Mouse (Mus musculus) midbrain, postnatal 0 days (tissue): ENCODE results near the gene AL732309.1. TPM values are rescaled to one million over a fixed set of nuclear protein-coding genes. Genes with fewer than 3 reads are reported as not detected.
A peak's percentile ranks its signal among the peaks of the same experiment; 100 is the strongest.

Experiments used
- ATAC-seq: fragments of 200-750 bp; cut with Nextera tagmentation; 2 replicates; pipeline ENCODE4 v1.8.0; 2017; ENCODE audit warnings: moderate number of reproducible peaks, mild to moderate bottlenecking, moderate TSS enrichment, moderate library complexity; ENCODE audit not compliant: low FRiP score
- DNase-seq: peaks from one replicate; pipeline ENCODE4 v3.0.0-alpha.2; 2015; ENCODE audit warnings: low spot score
- H3K27ac ChIP-seq: fragments of 300-500 bp; sonication (generic); 2 replicates; pipeline ENCODE4 v1.5.1; 2014; ENCODE audit warnings: low read depth, mild to moderate bottlenecking, low read length, mixed read lengths
- H3K27me3 ChIP-seq: fragments of 300-500 bp; sonication (generic); 2 replicates; pipeline ENCODE4 v1.6.1; 2014; ENCODE audit warnings: low read length, control low read depth, mixed read lengths; ENCODE audit not compliant: insufficient read depth
- H3K36me3 ChIP-seq: fragments of 300-500 bp; sonication (generic); 2 replicates; pipeline ENCODE4 v1.6.1; 2014; ENCODE audit warnings: low read length, control low read depth, mixed read lengths; ENCODE audit not compliant: insufficient read depth
- H3K4me1 ChIP-seq: fragments of 300-500 bp; sonication (generic); 2 replicates; pipeline ENCODE4 v1.6.1; 2014; ENCODE audit warnings: mild to moderate bottlenecking, control low read depth, antibody characterized with exemption, low read length, mixed read lengths; ENCODE audit not compliant: insufficient read depth
- H3K4me2 ChIP-seq: fragments of 300-500 bp; sonication (generic); 2 replicates; pipeline ENCODE4 v1.6.1; 2014; ENCODE audit warnings: low read depth, mild to moderate bottlenecking, low read length, mixed read lengths; ENCODE audit not compliant: poor library complexity, severe bottlenecking
- H3K4me3 ChIP-seq: fragments of 300-500 bp; sonication (generic); 2 replicates; pipeline ENCODE4 v1.5.1; 2014; ENCODE audit warnings: low read depth, mild to moderate bottlenecking, low read length, moderate library complexity
- H3K9ac ChIP-seq: fragments of 300-500 bp; sonication (generic); replicated peaks from 2 replicates; pipeline ENCODE4 v1.6.1; 2014; ENCODE audit warnings: mild to moderate bottlenecking, low read length, moderate library complexity, mixed read lengths; ENCODE audit not compliant: poor library complexity, severe bottlenecking
- H3K9me3 ChIP-seq: fragments of 300-500 bp; sonication (generic); 2 replicates; pipeline ENCODE4 v1.6.1; 2016; ENCODE audit warnings: low read length, control low read depth
- CTCF ChIP-seq: IDR thresholded peaks from 2 replicates; pipeline ENCODE4 v1.5.1; 2016; ENCODE audit warnings: antibody characterized with exemption, mild to moderate bottlenecking
- WGBS: fragments of 180-500 bp; shearing (Covaris S2); extraction: QIAGEN DNeasy Blood & Tissue Kit; methylation state at CpG from one replicate; pipeline ENCODE4 v1.1.7; 2014; 5-methylcytosine and 5-hydroxymethylcytosine counted together
- polyA plus RNA-seq: library from polyadenylated mRNA; unstranded; fragments of >200 nt; fragmentation: Nextera tagmentation; extraction: Ambion mirVana; gene quantifications from 2 replicates; pipeline ENCODE4 v1.2.1, GENCODE M21; 2015
- total RNA-seq: library from RNA; depleted of rRNA; stranded (reverse); fragments of >200 nt; gene quantifications from 2 replicates; pipeline ENCODE4 v1.2.3, GENCODE M21; 2014

AL732309.1 gene
- total and polyA plus RNA-seq, 2 experiments from 2014 or later = 3.0 to 7.3 TPM

- H3K27me3 ChIP-seq = no peaks in the 10 kb centered on the region
- ATAC-seq = no peak
These were observed 22.2 kb downstream of the AL732309.1 start, which contains the start of gene Tubb4b for GRCm38 (mm10) chr2:25224492-25224765. Gene Tubb4b, minus strand, starts transcription at chr2:25224702.

GRCm38 (mm10) chr2:25223681-25224491 is 22.8 kb downstream of the AL732309.1 start:
- Histone ChIP-seq H3K4me2 (peak overlapping the region; percentile 86), H3K27ac (peak overlapping the region; percentile 85), H3K9me3 (no peaks in the 10 kb centered on the region), H3K9ac (peak overlapping the region; percentile 89), H3K27me3 (no peaks in the 10 kb centered on the region), H3K4me1 (peaks cover 6% of the 10 kb centered on the region; the same call in 1 of the 2 replicates), H3K36me3 (peaks cover 6% of the 10 kb centered on the region; the same call in 1 of the 2 replicates), H3K4me3 (peak overlapping the region; percentile 85)
- 2% methylated on average over 51 of the region's 53 CpGs for WGBS
- ATAC-seq (peak; percentile 6; the same call in 1 of the 2 replicates), DNase-seq (peak; percentile 52)
- no peak for TF ChIP-seq CTCF

More at GRCm38 (mm10) chr2:25224492-25224765, 22.2 kb downstream of the AL732309.1 start, which contains the start of gene Tubb4b:
- Histone ChIP-seq H3K27ac (peak within 1 kb of the TSS; percentile 87), H3K9ac (peak within 1 kb of the TSS; percentile 89), H3K36me3 (peaks cover 6% of the 10 kb centered on the region; the same call in 1 of the 2 replicates), H3K4me2 (peak within 1 kb of the TSS; percentile 86), H3K4me1 (peaks cover 6% of the 10 kb centered on the region; the same call in 1 of the 2 replicates), H3K9me3 (no peaks in the 10 kb centered on the region), H3K4me3 (peak within 1 kb of the TSS; percentile 85)
- DNase-seq = no peak
- WGBS = 0% methylated on average over 17 of the region's 17 CpGs
- TF ChIP-seq CTCF = peak; percentile 49

GRCm38 (mm10) chr2:25221331-25221772 is 25.3 kb downstream of the AL732309.1 start:
- no peak for TF ChIP-seq CTCF
- Histone ChIP-seq H3K4me3 (no peak overlapping the region), H3K4me1 (peaks cover 6% of the 10 kb centered on the region; the same call in 1 of the 2 replicates), H3K9ac (no peak overlapping the region), H3K36me3 (peaks cover 6% of the 10 kb centered on the region; the same call in 1 of the 2 replicates), H3K27ac (no peak overlapping the region), H3K9me3 (no peaks in the 10 kb centered on the region), H3K27me3 (no peaks in the 10 kb centered on the region), H3K4me2 (no peak overlapping the region)
- ATAC-seq = no peak
- WGBS = 72% methylated on average over 5 of the region's 5 CpGs
- no peak for DNase-seq

- Histone ChIP-seq H3K9me3 (no peaks in the 10 kb centered on the region), H3K27me3 (no peaks in the 10 kb centered on the region), H3K27ac (no peak within 1 kb of the TSS), H3K4me1 (peaks cover 3% of the 10 kb centered on the region; the same call in 1 of the 2 replicates), H3K4me2 (no peak within 1 kb of the TSS), H3K36me3 (peaks cover 6% of the 10 kb centered on the region; the same call in 1 of the 2 replicates), H3K4me3 (no peak within 1 kb of the TSS), H3K9ac (no peak within 1 kb of the TSS)
- TF ChIP-seq CTCF = no peak
- ATAC-seq = no peak
- DNase-seq = no peak
These were observed 28.2 kb downstream of the AL732309.1 start, which contains the start of gene Fam166a for GRCm38 (mm10) chr2:25218445-25218844. Gene Fam166a, plus strand, starts transcription at chr2:25218745.

- Histone ChIP-seq H3K4me2 (no peak overlapping the region), H3K27me3 (no peaks in the 10 kb centered on the region), H3K27ac (no peak overlapping the region), H3K36me3 (peaks cover 6% of the 10 kb centered on the region; the same call in 1 of the 2 replicates), H3K4me1 (no peaks in the 10 kb centered on the region), H3K9ac (no peak overlapping the region), H3K9me3 (no peaks in the 10 kb centered on the region), H3K4me3 (no peak overlapping the region)
- ATAC-seq = no peak
- no peak for DNase-seq
- 60% methylated on average over 2 of the region's 2 CpGs for WGBS
- TF ChIP-seq CTCF = no peak
These were observed 29.0 kb downstream of the AL732309.1 start for GRCm38 (mm10) chr2:25217666-25218065.

GRCm38 (mm10) chr2:25214444-25214843 is 32.2 kb downstream of the AL732309.1 start, which contains the start of gene Stpg3:
Gene Stpg3, minus strand, starts transcription at chr2:25214637.
- no peak for TF ChIP-seq CTCF
- peaks cover 12% of the 10 kb centered on the region; the same call in 1 of the 2 replicates for H3K4me1 ChIP-seq
- no peak within 1 kb of the TSS for H3K9ac ChIP-seq
- no peaks in the 10 kb centered on the region for H3K36me3 ChIP-seq
- no peaks in the 10 kb centered on the region for H3K27me3 ChIP-seq
- H3K9me3 ChIP-seq = no peaks in the 10 kb centered on the region
- DNase-seq (no peak), ATAC-seq (no peak)
- H3K4me2 ChIP-seq = no peak within 1 kb of the TSS
- no peak within 1 kb of the TSS for H3K4me3 ChIP-seq
- no peak within 1 kb of the TSS for H3K27ac ChIP-seq
- WGBS = 71% methylated on average over 3 of the region's 3 CpGs
